Mouse (Mus musculus) lung, adult 18-20 months (tissue): ENCODE measurements at regions not wholly inside any gene's neighbourhood (a gene's known extent, or its start where the extent isn't known, plus 50 kb on each side); places are given as distances from the start of the nearest gene placed in this dataset.

Source experiments
- DNase-seq, 2 experiments: peaks; one replicate each; pipeline ENCODE4 v3.0.0; 2022; ENCODE audit warnings: mixed read lengths in 2 of 2

- DNase-seq, result no peak
Measured at GRCm38 (mm10) chr3:147098065-147098580, 246.0 kb downstream of the Ttll7 start.

DNA sequence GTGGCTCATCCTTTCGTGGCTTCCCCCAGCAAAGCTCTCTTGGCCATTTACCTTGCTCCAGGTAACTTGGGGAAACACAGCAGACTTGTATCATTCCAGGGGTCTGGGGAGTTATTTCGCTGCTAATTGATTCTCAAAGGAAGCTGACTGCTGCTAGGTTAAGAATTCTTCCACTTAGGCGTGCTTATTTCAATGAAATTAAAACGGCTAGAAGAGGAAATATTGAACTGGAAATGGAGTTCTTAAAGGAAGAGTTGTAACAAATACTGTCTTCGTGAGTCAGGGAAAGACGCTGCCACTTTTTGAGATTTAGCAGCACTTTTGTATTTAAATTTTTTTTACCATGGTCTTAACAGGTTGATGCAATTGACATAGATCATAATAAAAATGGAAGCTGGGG lies 246.4 kb downstream of the Ttll7 start:
- no peak for DNase-seq

DNA sequence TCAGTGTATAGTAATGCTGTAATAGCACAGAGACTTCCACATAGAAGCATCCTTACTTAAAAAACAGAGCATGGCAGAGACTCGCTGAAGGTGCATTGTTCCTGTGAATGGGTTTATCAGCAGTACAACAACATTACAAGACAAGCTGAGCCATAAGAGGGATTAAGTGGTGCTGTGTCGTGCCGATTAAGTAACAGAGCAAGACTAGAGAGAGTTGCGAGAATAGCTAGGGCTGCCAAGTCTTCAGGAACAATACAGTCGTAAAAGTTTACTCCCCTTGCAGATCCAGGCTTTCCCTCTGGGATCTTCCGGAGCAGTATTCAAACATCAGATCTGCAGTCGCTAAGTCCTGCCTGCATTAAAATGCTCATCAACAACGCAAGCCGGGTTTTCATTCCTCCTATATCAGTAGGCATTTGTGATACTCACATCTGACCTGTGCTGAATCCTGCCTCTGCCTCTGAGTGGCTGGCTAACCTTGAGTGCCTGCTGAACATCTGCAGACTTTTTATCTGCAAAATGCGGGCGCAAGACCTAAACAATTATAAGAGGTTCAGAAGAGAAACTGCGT lies 247.1 kb downstream of the Ttll7 start:
- DNase-seq, result no peak

DNA sequence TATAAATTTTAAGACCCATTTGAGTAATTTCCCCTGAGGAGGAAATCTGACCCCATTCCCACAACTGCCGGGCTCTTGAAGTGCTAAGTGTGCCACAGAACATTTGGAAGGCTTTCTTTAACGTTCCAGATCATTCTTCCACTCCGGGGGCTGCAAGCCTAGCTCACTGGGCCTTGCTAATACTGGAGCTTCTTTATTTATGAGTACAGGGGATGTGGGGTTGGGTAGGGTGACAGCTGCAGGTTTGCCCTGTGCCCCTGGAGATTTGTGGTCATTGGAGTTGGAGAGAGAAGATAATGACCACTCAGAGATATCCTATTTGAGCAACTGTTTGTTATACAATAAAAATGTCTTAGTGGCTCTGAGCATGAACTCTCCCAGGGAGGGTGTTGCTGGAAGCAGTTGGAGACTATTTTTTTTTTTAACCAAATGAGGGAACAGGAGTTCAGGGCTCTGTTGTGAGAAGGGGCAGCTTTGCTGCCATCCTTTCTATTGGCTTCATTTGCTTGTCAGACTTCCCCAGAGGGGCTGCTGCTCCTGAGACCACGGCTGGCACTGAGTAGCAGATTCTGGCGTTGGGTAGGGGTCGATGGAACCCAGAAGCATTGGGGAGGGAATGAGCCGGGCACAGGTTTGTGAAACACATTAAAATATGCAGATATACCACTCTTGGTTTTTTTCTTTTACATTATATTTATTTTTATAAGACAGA lies 249.0 kb downstream of the Ttll7 start:
- no peak for DNase-seq

DNA sequence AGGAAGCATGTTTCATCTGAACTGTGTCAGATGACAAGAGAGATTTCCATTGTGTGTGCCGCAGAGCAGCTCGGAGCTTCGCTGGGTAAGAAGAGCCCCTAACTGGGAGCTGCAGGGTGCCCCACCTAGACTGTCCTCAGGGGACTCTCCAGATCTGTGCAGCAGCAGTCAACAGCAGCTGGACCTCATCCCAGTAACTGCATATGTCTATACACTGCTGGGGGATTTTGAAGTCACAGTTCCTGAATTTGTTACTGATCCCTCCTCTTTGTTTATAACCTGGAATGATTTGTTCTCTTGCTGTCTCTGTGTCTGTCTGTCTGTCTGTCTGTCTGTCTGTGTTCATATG lies 249.6 kb downstream of the Ttll7 start:
- DNase-seq, result no peak

GRCm38 (mm10) chr3:147103428-147103827 lies 251.3 kb downstream of the Ttll7 start:
- DNase-seq, result no peak

DNA sequence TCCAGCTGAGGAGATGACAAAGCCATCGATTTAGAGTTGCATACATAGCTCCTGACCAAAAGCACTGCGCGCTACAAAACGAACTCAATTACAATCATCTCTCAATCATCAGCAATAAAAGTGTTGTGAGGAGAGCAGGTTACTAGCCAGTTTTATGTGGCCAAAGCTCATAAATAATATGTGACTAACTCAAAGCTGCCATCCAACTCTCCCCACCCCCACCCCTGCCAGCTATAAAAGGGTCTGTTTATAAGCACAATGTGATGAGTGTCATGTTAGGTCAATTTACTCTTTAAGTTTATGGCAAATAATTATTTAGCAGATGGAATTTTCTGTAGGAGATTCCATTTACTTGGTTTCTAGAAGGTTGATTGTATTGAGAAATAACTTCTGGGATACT lies 265.4 kb downstream of the Ttll7 start:
- DNase-seq, result no peak

GRCm38 (mm10) chr3:147118092-147118491 lies 265.9 kb downstream of the Ttll7 start:
- DNase-seq, result no peak

- no peak for DNase-seq
Measured at GRCm38 (mm10) chr3:147118622-147119021, 266.5 kb downstream of the Ttll7 start.

DNA sequence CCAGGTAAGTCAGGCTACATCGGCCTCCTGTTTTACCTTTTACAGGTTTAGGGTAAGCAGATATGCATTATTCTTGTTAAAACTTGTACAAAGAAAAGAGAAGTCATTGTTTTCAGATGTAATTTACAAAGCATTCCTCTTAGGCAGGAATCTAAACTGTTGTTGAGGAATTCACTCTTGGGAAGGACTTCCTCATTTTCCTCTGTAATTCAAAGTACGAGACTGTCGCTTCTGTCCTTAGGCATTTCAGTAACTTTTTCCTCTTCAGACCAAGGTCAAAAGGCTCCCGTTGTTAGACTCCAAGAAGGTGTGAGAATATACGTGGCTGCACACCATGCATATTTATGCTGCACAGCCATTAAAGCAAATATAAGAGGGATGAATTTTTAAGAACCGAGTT lies 269.7 kb downstream of the Ttll7 start:
- DNase-seq, result no peak

DNA sequence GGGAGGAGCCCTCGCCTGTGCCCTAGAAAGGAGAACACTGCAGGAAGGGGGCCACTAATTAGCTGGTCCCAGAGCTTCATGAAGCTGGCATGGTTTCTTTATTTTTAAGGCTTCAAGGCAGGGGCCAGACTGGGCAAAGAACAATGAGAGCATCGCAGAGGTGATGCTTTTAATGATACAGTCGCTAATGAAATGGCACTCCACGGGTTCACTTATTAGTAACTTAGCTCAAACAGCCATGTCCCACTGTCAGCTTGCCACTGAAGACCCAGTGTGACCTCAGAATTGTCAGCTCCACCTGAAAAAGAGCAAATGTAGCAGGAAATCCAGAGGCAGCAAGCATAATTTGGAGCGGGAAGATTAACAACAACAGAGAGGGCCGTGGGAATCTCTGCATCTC lies 275.6 kb downstream of the Ttll7 start:
- no peak for DNase-seq

DNA sequence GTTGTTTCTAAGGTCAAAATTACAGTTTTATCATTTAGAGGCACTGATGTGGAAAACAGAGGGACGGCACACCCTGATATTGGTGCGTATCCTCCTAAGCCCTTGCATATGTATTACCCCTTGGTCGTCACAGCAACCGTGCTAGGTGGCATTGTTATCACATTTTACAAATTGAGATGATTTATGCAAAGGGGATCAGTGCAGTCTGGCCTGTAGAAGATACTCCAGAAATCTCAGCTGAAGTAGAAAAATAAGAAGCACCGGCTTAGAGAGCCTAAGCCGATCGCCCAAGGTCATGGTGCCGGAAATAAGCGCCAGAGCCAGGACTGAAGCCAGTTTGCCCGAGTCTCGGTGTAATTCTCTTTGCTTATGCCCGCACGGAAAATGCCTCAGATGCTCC lies 280.7 kb downstream of the Ttll7 start:
- no peak for DNase-seq

- no peak for DNase-seq
Measured at GRCm38 (mm10) chr3:147133408-147133807, 281.2 kb downstream of the Ttll7 start.

GRCm38 (mm10) chr3:147140414-147140813 lies 288.2 kb downstream of the Ttll7 start:
- no peak for DNase-seq

DNA sequence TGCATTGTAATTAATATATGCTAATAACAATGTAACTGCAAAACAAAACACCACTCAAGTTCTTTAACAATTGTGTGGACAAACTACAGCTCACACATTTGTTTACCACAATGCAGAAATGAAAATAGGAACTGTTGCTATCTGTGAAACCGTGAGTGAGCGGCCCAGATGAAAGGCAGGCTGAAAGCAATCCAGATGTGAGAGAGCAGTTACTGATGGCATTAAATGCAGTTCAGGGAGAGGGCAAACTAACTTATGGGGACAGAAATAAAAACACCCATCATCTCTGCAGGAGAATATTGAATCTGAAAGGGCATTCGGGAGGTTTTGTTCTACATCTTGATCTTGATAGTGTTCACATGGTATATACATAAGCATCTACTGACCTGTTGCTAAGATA lies 301.3 kb downstream of the Ttll7 start:
- no peak for DNase-seq

DNA sequence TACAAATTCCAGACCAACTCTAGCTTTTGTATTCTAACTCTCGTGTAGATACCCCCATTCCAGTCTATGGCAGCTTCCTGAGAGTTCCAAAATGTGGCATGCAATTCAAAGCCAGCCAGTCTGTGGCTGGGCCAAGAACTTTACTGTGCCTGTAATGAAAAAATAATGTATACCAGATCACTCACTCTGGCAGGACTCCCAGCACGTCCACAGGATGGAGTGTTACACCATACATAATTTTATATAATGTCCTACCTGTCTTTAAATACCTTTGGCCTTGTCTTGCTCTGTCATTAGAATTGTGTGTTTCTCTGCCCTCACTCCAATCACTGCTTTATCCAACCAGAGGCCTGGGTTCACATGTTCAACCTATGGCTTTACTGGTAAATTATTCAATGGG lies 301.8 kb downstream of the Ttll7 start:
- DNase-seq, result no peak

GRCm38 (mm10) chr3:147163126-147163525 lies 311.0 kb downstream of the Ttll7 start:
- DNase-seq, result peak in 1 of 2 experiments; percentile 38

DNA sequence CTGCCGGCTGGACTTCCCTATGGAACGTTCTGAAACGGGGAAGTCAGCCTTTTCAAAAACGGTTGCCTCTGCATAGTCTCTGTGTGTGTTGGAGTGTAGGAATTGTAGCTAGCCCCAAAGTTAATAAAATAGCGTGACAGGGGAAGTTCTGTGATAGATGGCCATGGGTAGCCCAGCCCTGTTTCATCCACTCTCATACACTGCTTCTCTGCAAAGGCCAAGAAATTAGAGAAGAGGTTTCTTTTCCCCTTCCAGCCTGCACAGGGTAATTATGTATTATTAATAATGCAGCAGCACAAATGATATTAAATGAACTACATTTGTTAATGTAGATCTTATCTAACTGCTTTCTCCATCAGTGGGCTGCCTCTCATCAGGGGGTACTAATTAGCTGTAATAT lies 311.4 kb downstream of the Ttll7 start:
- no peak for DNase-seq

DNA sequence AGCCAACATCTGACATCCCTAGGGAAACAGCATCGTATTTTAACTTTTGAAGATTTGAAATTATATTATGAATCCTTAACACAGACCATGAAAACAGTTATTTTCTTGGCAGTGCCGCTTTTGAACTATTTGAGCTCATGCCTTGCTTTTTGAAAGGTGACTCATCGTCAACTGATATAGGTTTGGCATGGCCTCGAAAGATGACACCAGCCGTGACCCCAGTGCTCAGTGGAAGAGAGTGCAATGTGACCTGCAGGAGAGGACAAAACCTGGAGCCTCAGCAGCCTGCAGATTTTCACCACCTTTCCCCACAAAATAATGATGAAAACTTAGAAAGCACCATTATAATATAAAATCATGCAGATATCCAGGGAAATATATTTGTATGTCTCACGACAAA lies 312.8 kb downstream of the Ttll7 start:
- no peak for DNase-seq

GRCm38 (mm10) chr3:147166555-147166954 lies 314.4 kb downstream of the Ttll7 start:
- DNase-seq, result no peak

DNA sequence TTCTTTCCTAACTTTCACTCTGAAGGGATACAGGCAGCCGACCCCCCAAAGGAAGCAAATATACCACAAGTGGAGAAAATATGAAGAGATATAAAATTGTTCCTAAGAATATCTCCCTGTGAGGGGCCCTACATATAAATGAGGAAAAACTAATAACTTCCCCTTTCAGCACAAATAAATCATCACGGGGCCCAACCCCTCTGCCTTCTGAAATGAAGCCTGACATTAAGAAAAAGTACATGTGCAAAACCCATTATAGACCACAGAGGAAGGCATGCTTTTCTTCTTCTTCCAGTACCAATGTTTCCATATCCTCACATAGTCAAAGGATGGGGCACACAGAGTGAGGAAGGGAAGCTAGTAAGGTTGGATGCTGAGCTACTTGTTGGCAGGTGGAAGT lies 317.0 kb downstream of the Ttll7 start:
- DNase-seq, result no peak

GRCm38 (mm10) chr3:147170106-147170505 lies 317.9 kb downstream of the Ttll7 start:
- DNase-seq, result no peak

- DNase-seq, result no peak
Measured at GRCm38 (mm10) chr3:147178746-147179145, 326.6 kb downstream of the Ttll7 start.

GRCm38 (mm10) chr3:147180711-147181110 lies 328.5 kb downstream of the Ttll7 start:
- no peak for DNase-seq
